Mouse (Mus musculus): ENCODE results near the gene Bcas2. TPM values are rescaled to one million over a fixed set of nuclear protein-coding genes. Genes with fewer than 3 reads are reported as not detected.

Gene Bcas2
- polyA plus RNA-seq, 1 experiment = 71.4 TPM

DNA sequence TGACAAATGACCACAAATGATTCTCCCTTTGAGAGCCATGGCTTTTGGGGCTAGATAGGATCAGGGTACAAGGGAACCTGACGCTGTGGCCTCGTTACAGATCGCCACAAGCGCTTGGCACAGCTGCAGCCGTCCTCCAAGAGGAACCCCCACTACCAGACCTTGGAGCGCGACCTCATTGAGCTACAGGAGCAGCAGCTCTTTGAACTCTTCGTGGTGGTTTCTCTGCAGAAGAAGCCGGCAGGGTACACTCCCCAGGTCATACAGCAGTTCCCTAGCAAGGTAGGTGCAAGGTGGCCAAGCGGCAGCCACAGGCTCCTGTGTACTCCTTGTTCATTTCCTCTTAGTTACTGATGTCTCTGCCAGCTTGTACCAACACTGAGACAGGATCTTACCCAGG is 22.5 kb upstream of the Bcas2 start:
- H3K27me3 ChIP-seq (ENCODE audit: control insufficient read depth, insufficient read depth, insufficient read length) = no peaks in the 10 kb centered on the region
- no peak overlapping the region for H3K4me3 ChIP-seq
- no peak overlapping the region for H3K4me2 ChIP-seq (ENCODE audit: low read depth)
- H3K79me2 ChIP-seq (ENCODE audit: control insufficient read depth, insufficient read depth) = no peaks in the 10 kb centered on the region
- H3ac ChIP-seq (ENCODE audit: control insufficient read depth, insufficient read length) = no peak overlapping the region
- H3K36me3 ChIP-seq (ENCODE audit: control insufficient read depth, insufficient read depth) = no peaks in the 10 kb centered on the region
- TF ChIP-seq E2F4 (IDR thresholded peaks at IDR 0.05; ENCODE audit: insufficient read depth) (no peak), MYOG (IDR thresholded peaks at IDR 0.05; ENCODE audit: control insufficient read depth in 1 of 3, insufficient read depth in 1 of 3, insufficient read length in 2 of 3, low read depth in 2 of 3) (no peak), POLR2AphosphoS2 (IDR thresholded peaks at IDR 0.05; ENCODE audit: insufficient read length, low read depth) (no peak), POLR2A (IDR thresholded peaks at IDR 0.05; ENCODE audit: insufficient read length, low read depth) (no peak), TCF12 (IDR thresholded peaks at IDR 0.05; ENCODE audit: insufficient read depth, poor library complexity, severe bottlenecking) (no peak), MAX (IDR thresholded peaks at IDR 0.05; ENCODE audit: low read depth) (no peak), MYOD1 (IDR thresholded peaks at IDR 0.05; ENCODE audit: control insufficient read depth in 1 of 3, insufficient read length in 2 of 3, low read depth in 2 of 3) (no peak), USF1 (IDR thresholded peaks at IDR 0.05; ENCODE audit: low read depth) (no peak), TCF3 (IDR thresholded peaks at IDR 0.05; ENCODE audit: insufficient read length, low read depth) (no peak), CEBPB (IDR thresholded peaks at IDR 0.05; ENCODE audit: insufficient read depth, poor library complexity, severe bottlenecking) (no peak)

DNA sequence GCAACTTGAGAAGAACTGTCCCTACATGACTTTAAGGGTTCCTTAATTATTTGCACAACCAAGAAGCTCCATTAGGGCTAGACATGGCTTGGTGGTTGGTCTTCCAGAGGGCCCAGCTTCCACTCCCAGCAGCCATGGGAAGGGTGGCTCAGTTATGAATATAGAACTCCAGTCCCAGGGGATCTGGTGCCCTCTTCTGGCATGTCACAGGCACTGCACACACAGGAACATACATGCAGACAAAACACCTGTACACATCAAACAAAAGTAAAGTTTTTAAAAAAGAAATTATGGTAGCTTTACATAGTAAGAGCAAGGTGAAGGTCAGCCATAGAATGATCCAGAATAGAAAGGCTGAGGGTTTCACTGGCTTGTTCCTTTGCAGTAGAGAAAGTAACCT is 17.7 kb upstream of the Bcas2 start:
- no peak for TF ChIP-seq USF1 (IDR thresholded peaks at IDR 0.05; ENCODE audit: low read depth)
- no peak for TF ChIP-seq CEBPB (IDR thresholded peaks at IDR 0.05; ENCODE audit: insufficient read depth, poor library complexity, severe bottlenecking)
- no peak for TF ChIP-seq POLR2AphosphoS2 (IDR thresholded peaks at IDR 0.05; ENCODE audit: insufficient read length, low read depth)
- no peak for TF ChIP-seq POLR2A (IDR thresholded peaks at IDR 0.05; ENCODE audit: insufficient read length, low read depth)
- no peak for TF ChIP-seq MYOD1 (IDR thresholded peaks at IDR 0.05; ENCODE audit: control insufficient read depth in 1 of 3, insufficient read length in 2 of 3, low read depth in 2 of 3)
- TF ChIP-seq E2F4 (IDR thresholded peaks at IDR 0.05; ENCODE audit: insufficient read depth) = no peak
- TF ChIP-seq REST (IDR thresholded peaks at IDR 0.05; ENCODE audit: insufficient read depth, insufficient read length) = no peak
- no peak for TF ChIP-seq TCF12 (IDR thresholded peaks at IDR 0.05; ENCODE audit: insufficient read depth, poor library complexity, severe bottlenecking)
- no peak for TF ChIP-seq MYOG (IDR thresholded peaks at IDR 0.05; ENCODE audit: control insufficient read depth in 1 of 3, insufficient read depth in 1 of 3, insufficient read length in 2 of 3, low read depth in 2 of 3)
- no peak for TF ChIP-seq TCF3 (IDR thresholded peaks at IDR 0.05; ENCODE audit: insufficient read length, low read depth)
- no peak for TF ChIP-seq SRF (IDR thresholded peaks at IDR 0.05; ENCODE audit: control insufficient read depth, insufficient read length, low read depth)
- TF ChIP-seq MAX (IDR thresholded peaks at IDR 0.05; ENCODE audit: low read depth) = no peak
- Histone ChIP-seq H3K36me3 (ENCODE audit: control insufficient read depth, insufficient read depth) (no peaks in the 10 kb centered on the region), H3K27me3 (ENCODE audit: control insufficient read depth, insufficient read depth, insufficient read length) (no peaks in the 10 kb centered on the region), H3K79me2 (ENCODE audit: control insufficient read depth, insufficient read depth) (no peaks in the 10 kb centered on the region), H3K4me2 (ENCODE audit: low read depth) (no peak overlapping the region), H3ac (ENCODE audit: control insufficient read depth, insufficient read length) (no peak overlapping the region), H3K4me3 (no peak overlapping the region)

DNA sequence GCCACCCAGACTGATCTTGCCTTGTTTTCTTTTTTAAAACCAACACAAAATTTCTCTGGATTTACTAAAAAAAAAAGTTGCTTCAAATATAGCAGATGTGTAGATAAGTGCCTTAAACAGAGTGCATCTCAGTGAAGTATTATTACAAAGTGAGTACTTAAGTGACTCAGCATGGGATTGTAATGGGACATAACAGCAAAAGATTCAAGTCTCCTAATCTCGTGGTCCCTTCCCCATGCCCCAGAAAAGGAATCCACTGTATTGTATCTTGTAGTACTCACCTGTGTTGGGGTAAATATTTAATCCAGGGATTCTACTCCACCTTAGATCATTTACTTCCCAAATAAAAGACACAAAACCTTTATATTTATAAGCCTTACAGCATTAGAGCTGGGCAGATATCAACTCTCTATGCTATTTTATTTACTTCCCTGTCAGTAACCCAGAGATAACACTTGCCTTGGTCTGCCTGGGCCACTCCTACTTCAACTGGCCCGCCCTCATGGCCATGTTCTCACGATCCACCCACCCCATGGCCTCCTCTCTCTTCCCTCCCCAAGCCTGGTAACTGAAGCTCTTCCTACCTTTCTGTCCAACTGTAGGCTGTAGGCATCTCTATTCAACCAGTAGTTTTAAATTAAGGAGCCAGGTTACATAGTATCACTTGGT is 12.1 kb upstream of the Bcas2 start:
- TF ChIP-seq E2F4 (IDR thresholded peaks at IDR 0.05; ENCODE audit: insufficient read depth) = no peak
- no peak for TF ChIP-seq SRF (IDR thresholded peaks at IDR 0.05; ENCODE audit: control insufficient read depth, insufficient read length, low read depth)
- no peak for TF ChIP-seq USF1 (IDR thresholded peaks at IDR 0.05; ENCODE audit: low read depth)
- no peak for TF ChIP-seq MYOG (IDR thresholded peaks at IDR 0.05; ENCODE audit: control insufficient read depth in 1 of 3, insufficient read depth in 1 of 3, insufficient read length in 2 of 3, low read depth in 2 of 3)
- no peak for TF ChIP-seq TCF3 (IDR thresholded peaks at IDR 0.05; ENCODE audit: insufficient read length, low read depth)
- no peak for TF ChIP-seq POLR2A (IDR thresholded peaks at IDR 0.05; ENCODE audit: insufficient read length, low read depth)
- no peak for TF ChIP-seq MAX (IDR thresholded peaks at IDR 0.05; ENCODE audit: low read depth)
- H3K27me3 ChIP-seq (ENCODE audit: control insufficient read depth, insufficient read depth, insufficient read length) = no peaks in the 10 kb centered on the region
- H3K79me2 ChIP-seq (ENCODE audit: control insufficient read depth, insufficient read depth) = no peaks in the 10 kb centered on the region
- H3K4me3 ChIP-seq = no peak overlapping the region
- H3K4me2 ChIP-seq (ENCODE audit: low read depth) = no peak overlapping the region
- H3K36me3 ChIP-seq (ENCODE audit: control insufficient read depth, insufficient read depth) = no peaks in the 10 kb centered on the region
- no peak overlapping the region for H3ac ChIP-seq (ENCODE audit: control insufficient read depth, insufficient read length)

DNA sequence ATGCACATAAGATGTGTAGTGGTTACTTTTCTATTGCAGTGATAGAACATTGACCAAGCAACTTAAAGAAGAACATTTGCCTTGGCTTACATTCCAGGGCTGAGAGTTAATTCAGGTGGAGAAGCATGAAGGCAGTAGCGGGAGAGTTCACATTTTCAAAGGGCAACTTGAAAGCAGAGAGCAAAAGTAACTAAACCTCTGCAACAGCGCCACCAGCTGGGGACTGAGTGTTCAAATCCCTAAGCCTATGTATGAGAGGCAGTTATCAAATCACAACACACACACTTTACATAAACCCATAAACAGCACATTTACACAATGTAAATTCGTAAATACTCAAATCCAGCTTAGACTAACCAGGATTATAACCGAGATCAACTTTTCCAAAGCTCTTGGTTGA is 1.7 kb upstream of the Bcas2 start:
- Histone ChIP-seq H3K36me3 (ENCODE audit: control insufficient read depth, insufficient read depth) (peaks cover 5% of the 10 kb centered on the region), H3K27me3 (ENCODE audit: control insufficient read depth, insufficient read depth, insufficient read length) (no peaks in the 10 kb centered on the region), H3K4me2 (ENCODE audit: low read depth) (no peak overlapping the region), H3K4me3 (no peak overlapping the region), H3K79me2 (ENCODE audit: control insufficient read depth, insufficient read depth) (peaks cover 31% of the 10 kb centered on the region), H3ac (ENCODE audit: control insufficient read depth, insufficient read length) (no peak overlapping the region)
- no peak for TF ChIP-seq POLR2A (IDR thresholded peaks at IDR 0.05; ENCODE audit: insufficient read length, low read depth)
- TF ChIP-seq E2F4 (IDR thresholded peaks at IDR 0.05; ENCODE audit: insufficient read depth) = no peak
- TF ChIP-seq TCF3 (IDR thresholded peaks at IDR 0.05; ENCODE audit: insufficient read length, low read depth) = no peak
- TF ChIP-seq USF1 (IDR thresholded peaks at IDR 0.05; ENCODE audit: low read depth) = no peak
- no peak for TF ChIP-seq MAX (IDR thresholded peaks at IDR 0.05; ENCODE audit: low read depth)
- no peak for TF ChIP-seq SRF (IDR thresholded peaks at IDR 0.05; ENCODE audit: control insufficient read depth, insufficient read length, low read depth)
- no peak for TF ChIP-seq MYOG (IDR thresholded peaks at IDR 0.05; ENCODE audit: control insufficient read depth in 1 of 3, insufficient read depth in 1 of 3, insufficient read length in 2 of 3, low read depth in 2 of 3)
- no peak for TF ChIP-seq REST (IDR thresholded peaks at IDR 0.05; ENCODE audit: insufficient read depth, insufficient read length)
- TF ChIP-seq CEBPB (IDR thresholded peaks at IDR 0.05; ENCODE audit: insufficient read depth, poor library complexity, severe bottlenecking) = no peak
- TF ChIP-seq TCF12 (IDR thresholded peaks at IDR 0.05; ENCODE audit: insufficient read depth, poor library complexity, severe bottlenecking) = no peak
- no peak for TF ChIP-seq POLR2AphosphoS2 (IDR thresholded peaks at IDR 0.05; ENCODE audit: insufficient read length, low read depth)
- no peak for TF ChIP-seq MYOD1 (IDR thresholded peaks at IDR 0.05; ENCODE audit: control insufficient read depth in 1 of 3, insufficient read length in 2 of 3, low read depth in 2 of 3)

Measured in myocyte (in vitro differentiated cells).